Mouse (Mus musculus) hindbrain, postnatal 0 days (tissue): Measurements from ENCODE around the gene Sfxn3. TPM values are rescaled to one million over a fixed set of nuclear protein-coding genes. Genes with fewer than 3 reads are reported as not detected.

Source experiments
- ATAC-seq: fragments of 200-750 bp; cut with Nextera tagmentation; 2 replicates; pipeline ENCODE4 v1.8.0; 2017; ENCODE audit warnings: mild to moderate bottlenecking, moderate TSS enrichment, moderate library complexity
- DNase-seq: peaks from one replicate; pipeline ENCODE4 v3.0.0-alpha.2; 2015; ENCODE audit warnings: low spot score
- H3K27ac ChIP-seq: fragments of 300-500 bp; sonication (generic); 2 replicates; pipeline ENCODE4 v1.5.1; 2014; ENCODE audit warnings: mild to moderate bottlenecking
- H3K27me3 ChIP-seq: fragments of 300-500 bp; sonication (generic); 2 replicates; pipeline ENCODE4 v1.6.1; 2014; ENCODE audit warnings: low read length, mixed read lengths; ENCODE audit not compliant: insufficient read depth
- H3K36me3 ChIP-seq: fragments of 300-500 bp; sonication (generic); 2 replicates; pipeline ENCODE4 v1.6.1; 2014; ENCODE audit warnings: low read length, mixed read lengths; ENCODE audit not compliant: insufficient read depth
- H3K4me1 ChIP-seq: fragments of 300-500 bp; sonication (generic); 2 replicates; pipeline ENCODE4 v1.6.1; 2014; ENCODE audit warnings: antibody characterized with exemption, low read length, mixed read lengths; ENCODE audit not compliant: insufficient read depth
- H3K4me2 ChIP-seq: fragments of 300-500 bp; sonication (generic); 2 replicates; pipeline ENCODE4 v1.6.1; 2014; ENCODE audit warnings: low read depth, mild to moderate bottlenecking, low read length, moderate library complexity, mixed read lengths
- H3K4me3 ChIP-seq: fragments of 300-500 bp; sonication (generic); 2 replicates; pipeline ENCODE4 v1.5.1; 2014; ENCODE audit warnings: low read length
- H3K9ac ChIP-seq: fragments of 300-500 bp; sonication (generic); replicated peaks from 2 replicates; pipeline ENCODE4 v1.6.1; 2014; ENCODE audit warnings: mild to moderate bottlenecking, low read length, moderate library complexity, mixed read lengths
- H3K9me3 ChIP-seq: fragments of 300-500 bp; sonication (generic); 2 replicates; pipeline ENCODE4 v1.6.1; 2016; ENCODE audit warnings: low read length, mixed read lengths
- CTCF ChIP-seq: IDR thresholded peaks from 2 replicates; pipeline ENCODE4 v1.5.1; 2016; ENCODE audit warnings: antibody characterized with exemption, control low read depth, low read depth
- WGBS: fragments of 180-500 bp; shearing (Covaris S2); extraction: QIAGEN DNeasy Blood & Tissue Kit; methylation state at CpG from one replicate; pipeline ENCODE4 v1.1.7; 2014; 5-methylcytosine and 5-hydroxymethylcytosine counted together
- polyA plus RNA-seq: library from polyadenylated mRNA; unstranded; fragments of >200 nt; fragmentation: Nextera tagmentation; extraction: Ambion mirVana; gene quantifications from 2 replicates; pipeline ENCODE4 v1.2.1, GENCODE M21; 2015
- total RNA-seq: library from RNA; depleted of rRNA; stranded (reverse); fragments of >200 nt; gene quantifications from 2 replicates; pipeline ENCODE4 v1.2.3, GENCODE M21; 2014; rRNA removed

Gene Sfxn3
- total and polyA plus RNA-seq, 2 experiments from 2014 or later: 63.9 to 77.3 TPM

DNA sequence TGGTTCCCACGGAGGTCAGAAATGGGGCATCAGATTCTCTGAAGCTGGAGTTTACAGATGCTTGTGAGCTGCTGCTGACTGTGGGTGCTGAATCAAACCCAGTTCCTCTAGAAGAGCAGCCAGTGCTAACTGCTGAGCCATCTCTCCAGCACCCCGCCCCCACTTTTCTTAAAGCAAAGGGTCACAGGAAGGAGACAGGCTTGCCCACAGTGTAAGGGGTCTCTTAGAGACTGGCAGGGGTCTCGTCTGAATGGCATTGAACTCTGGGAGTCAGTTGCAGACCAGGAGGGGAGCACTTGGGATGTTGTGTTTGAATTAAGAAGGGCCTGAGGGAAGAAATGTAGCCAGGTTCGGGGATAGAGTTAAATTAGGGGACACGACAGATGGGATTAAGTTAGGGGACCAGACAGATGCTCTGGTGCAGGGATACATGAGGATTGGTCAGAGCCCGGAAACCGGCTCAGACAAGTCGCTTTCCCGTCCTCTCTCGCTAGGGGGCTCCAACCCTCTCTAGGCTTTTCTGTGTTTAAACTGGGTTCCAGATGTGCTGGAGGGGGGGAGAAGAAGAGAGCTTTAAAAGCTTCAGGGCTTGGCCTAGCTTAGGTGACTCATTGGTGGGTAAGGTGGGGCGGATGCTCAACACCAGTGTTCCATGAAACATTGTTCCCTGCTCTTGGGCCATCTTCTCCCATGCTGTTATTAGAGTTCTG lies 34.7 kb downstream of the Sfxn3 start:
- Histone ChIP-seq H3K36me3 (no peaks in the 10 kb centered on the region), H3K27me3 (peaks cover 40% of the 10 kb centered on the region), H3K9me3 (no peaks in the 10 kb centered on the region), H3K4me2 (no peak overlapping the region), H3K27ac (no peak overlapping the region), H3K4me1 (peaks cover 16% of the 10 kb centered on the region), H3K4me3 (no peak overlapping the region), H3K9ac (no peak overlapping the region)
- peak; percentile 58 for TF ChIP-seq CTCF
- no peak for ATAC-seq
- WGBS: 22% methylated on average over 11 of the region's 11 CpGs
- DNase-seq: peak; percentile 67

DNA sequence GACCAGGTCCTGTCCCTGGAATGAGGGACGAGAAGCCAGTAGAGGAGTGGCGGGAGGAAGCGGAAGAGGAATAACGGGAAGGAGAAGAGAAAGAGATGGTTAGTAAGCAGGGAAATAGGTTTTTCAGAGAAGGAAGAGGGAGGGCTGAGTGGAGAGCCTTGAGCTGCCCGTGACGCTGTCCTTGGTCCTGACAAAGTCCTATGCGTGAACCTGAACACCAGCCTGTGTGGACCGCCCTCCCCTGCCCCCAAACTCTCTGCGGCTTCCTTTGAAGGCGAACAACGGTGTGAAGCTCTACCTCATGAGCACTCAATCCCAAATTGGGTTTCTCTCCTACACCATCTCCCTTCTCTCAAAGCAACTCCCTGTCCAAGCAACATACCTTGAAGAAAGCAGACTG lies 50.6 kb downstream of the Sfxn3 start:
- H3K27me3 ChIP-seq: no peaks in the 10 kb centered on the region
- no peaks in the 10 kb centered on the region for H3K4me1 ChIP-seq
- no peak overlapping the region for H3K9ac ChIP-seq
- DNase-seq (no peak), ATAC-seq (no peak)
- H3K9me3 ChIP-seq: no peaks in the 10 kb centered on the region
- no peak overlapping the region for H3K27ac ChIP-seq
- no peaks in the 10 kb centered on the region for H3K36me3 ChIP-seq
- TF ChIP-seq CTCF: no peak
- no peak overlapping the region for H3K4me3 ChIP-seq
- 35% methylated on average over 11 of the region's 11 CpGs for WGBS
- H3K4me2 ChIP-seq: no peak overlapping the region

DNA sequence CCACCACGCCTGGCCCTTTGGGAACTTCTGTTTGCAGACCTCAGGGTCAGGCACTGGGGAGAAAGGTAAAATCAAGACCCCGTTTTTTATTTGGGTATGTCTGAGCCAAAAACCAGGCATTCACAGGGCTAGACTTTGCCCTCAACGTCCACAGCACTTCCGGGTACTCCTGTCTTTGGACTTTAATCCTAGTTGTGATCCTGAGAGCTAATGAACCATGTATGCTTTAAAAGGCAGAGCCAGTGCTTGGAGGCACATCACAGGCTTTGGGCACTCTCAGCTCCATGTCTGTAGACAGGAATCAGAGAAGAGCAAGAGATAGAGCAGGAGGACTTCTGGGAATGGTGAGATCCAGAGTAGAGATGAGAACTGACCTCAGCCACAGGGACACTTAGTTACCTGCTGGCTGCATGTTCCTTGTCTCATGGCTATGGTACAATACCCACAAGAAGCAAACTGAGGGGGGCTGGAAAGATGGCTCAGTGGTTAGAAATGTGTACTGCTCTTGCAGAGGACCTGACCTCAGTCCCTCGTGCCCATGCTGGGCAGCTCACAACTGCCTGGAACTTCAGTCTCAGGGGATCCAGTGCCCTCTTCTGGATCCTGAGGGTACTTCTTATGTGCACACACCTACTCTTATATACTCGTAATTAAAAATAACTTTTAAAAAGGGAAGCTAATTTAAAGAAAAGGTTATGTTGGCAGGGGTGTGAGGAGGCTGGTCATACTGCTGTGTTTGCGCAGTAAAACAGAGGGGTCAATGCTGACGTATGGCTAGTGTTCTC lies 53.4 kb downstream of the Sfxn3 start:
- 80% methylated on average over 8 of the region's 8 CpGs for WGBS
- H3K4me1 ChIP-seq: no peaks in the 10 kb centered on the region

DNA sequence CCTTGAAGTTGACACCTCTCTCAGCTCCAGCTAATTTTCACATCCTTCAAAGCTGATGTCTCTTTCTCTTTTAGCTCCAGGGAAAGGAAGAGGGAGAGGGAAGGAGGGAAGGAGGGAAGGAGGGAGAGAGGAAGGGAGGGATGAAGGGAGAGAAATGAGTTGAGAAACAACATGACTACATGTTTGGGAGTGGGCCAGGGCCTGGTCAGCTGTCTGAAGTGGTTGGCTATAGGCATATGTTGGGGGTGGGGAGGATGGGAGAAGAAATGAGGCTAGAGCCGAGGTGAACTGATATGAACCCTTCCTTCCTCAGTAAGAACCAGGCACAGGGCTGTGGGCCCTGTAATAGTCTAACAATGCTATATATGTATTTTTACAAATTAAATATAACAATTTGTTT lies 58.3 kb downstream of the Sfxn3 start:
- Histone ChIP-seq H3K4me3 (no peak overlapping the region), H3K27ac (no peak overlapping the region), H3K4me2 (no peak overlapping the region), H3K4me1 (no peaks in the 10 kb centered on the region), H3K9me3 (no peaks in the 10 kb centered on the region), H3K27me3 (0 out of 2 replicates have a peak, but pooled peaks cover 3% of the 10 kb centered on the region), H3K36me3 (no peaks in the 10 kb centered on the region), H3K9ac (no peak overlapping the region)
- TF ChIP-seq CTCF: no peak
- ATAC-seq (no peak), DNase-seq (no peak)
- WGBS: 50% methylated on average over 1 of the region's 1 CpGs

More for the DNA sequence above, 53.4 kb downstream of the Sfxn3 start:
- DNase-seq: no peak
- Histone ChIP-seq H3K9me3 (no peaks in the 10 kb centered on the region), H3K4me2 (no peak overlapping the region), H3K4me3 (no peak overlapping the region), H3K27ac (no peak overlapping the region), H3K36me3 (no peaks in the 10 kb centered on the region), H3K9ac (no peak overlapping the region), H3K27me3 (0 out of 2 replicates have a peak, but pooled peaks cover 3% of the 10 kb centered on the region)
- TF ChIP-seq CTCF: 0 out of 2 replicates have a peak, but pooled peaks have one; percentile 5
- no peak for ATAC-seq

Other genes with a start within 250 kb of the Sfxn3 start
- 24.6 and 25.0 TPM in 2 replicates for gene Slf2, start 116.4 kb upstream of the Sfxn3 start, total RNA-seq
- 18.3 and 22.3 TPM in 2 replicates for gene Slf2, start 116.4 kb upstream of the Sfxn3 start, polyA plus RNA-seq
- 66.9 and 81.0 TPM in 2 replicates for gene Sema4g, start 58.4 kb upstream of the Sfxn3 start, total RNA-seq
- 14.2 and 15.7 TPM in 2 replicates for gene Sema4g, start 58.4 kb upstream of the Sfxn3 start, polyA plus RNA-seq
- 7.5 and 8.6 TPM in 2 replicates for gene Twnk, start 41.8 kb upstream of the Sfxn3 start, total RNA-seq
- gene Twnk, start 41.8 kb upstream of the Sfxn3 start, polyA plus RNA-seq: 8.2 and 8.5 TPM in 2 replicates
- 97.1 and 98.4 TPM in 2 replicates for gene Mrpl43, start 41.1 kb upstream of the Sfxn3 start, total RNA-seq
- gene Mrpl43, start 41.1 kb upstream of the Sfxn3 start, polyA plus RNA-seq: 109 and 115 TPM in 2 replicates
- 44.1 and 44.7 TPM in 2 replicates for gene Lzts2, start 33.1 kb upstream of the Sfxn3 start, total RNA-seq
- gene Lzts2, start 33.1 kb upstream of the Sfxn3 start, polyA plus RNA-seq: 16.4 and 17.0 TPM in 2 replicates
- gene Pdzd7, start 1.8 kb upstream of the Sfxn3 start, total RNA-seq: 4.8 and 7.7 TPM in 2 replicates
- gene Pdzd7, start 1.8 kb upstream of the Sfxn3 start, polyA plus RNA-seq: 1.9 and 2.5 TPM in 2 replicates
- 1.7 and 2.8 TPM in 2 replicates for gene Kazald1, start 27.7 kb downstream of the Sfxn3 start, total RNA-seq
- 2.6 and 3.2 TPM in 2 replicates for gene Kazald1, start 27.7 kb downstream of the Sfxn3 start, polyA plus RNA-seq
- gene Tlx1, start 103.2 kb downstream of the Sfxn3 start, total RNA-seq: 0.61 and 1.2 TPM in 2 replicates
- gene Tlx1, start 103.2 kb downstream of the Sfxn3 start, polyA plus RNA-seq: 0.61 and 0.93 TPM in 2 replicates
- gene Lbx1, start 188.3 kb downstream of the Sfxn3 start, total RNA-seq: 27.0 and 32.2 TPM in 2 replicates
- gene Lbx1, start 188.3 kb downstream of the Sfxn3 start, polyA plus RNA-seq: 9.2 and 9.6 TPM in 2 replicates